Mouse (Mus musculus) limb, embryonic 14.5 days (tissue): ENCODE results near the gene Tomm6. TPM values are rescaled to one million over a fixed set of nuclear protein-coding genes. Genes with fewer than 3 reads are reported as not detected.

Experiments used
- ATAC-seq: fragments of 200-750 bp; cut with Nextera tagmentation; 2 replicates; pipeline ENCODE4 v1.8.0; 2017; ENCODE audit warnings: low read depth, moderate number of reproducible peaks, moderate TSS enrichment; ENCODE audit not compliant: low FRiP score
- DNase-seq: peaks from one replicate; pipeline ENCODE4 v3.0.0-alpha.2; 2015; ENCODE audit warnings: low spot score
- H3K27ac ChIP-seq: fragments of 300-500 bp; sonication (generic); replicated peaks from 2 replicates; pipeline ENCODE4 v1.5.1; 2014; ENCODE audit warnings: low read depth, mild to moderate bottlenecking, low read length, moderate library complexity, mixed read lengths
- H3K27me3 ChIP-seq: fragments of 300-500 bp; sonication (generic); 2 replicates; pipeline ENCODE4 v1.6.1; 2014; ENCODE audit warnings: low read length, mixed read lengths; ENCODE audit not compliant: control insufficient read depth, insufficient read depth
- H3K36me3 ChIP-seq: fragments of 300-500 bp; sonication (generic); 2 replicates; pipeline ENCODE4 v1.6.1; 2014; ENCODE audit warnings: mild to moderate bottlenecking, low read length, moderate library complexity, mixed read lengths; ENCODE audit not compliant: control insufficient read depth, insufficient read depth
- H3K4me1 ChIP-seq: fragments of 300-500 bp; sonication (generic); 2 replicates; pipeline ENCODE4 v1.6.1; 2014; ENCODE audit warnings: antibody characterized with exemption, low read length, mixed read lengths; ENCODE audit not compliant: control insufficient read depth, insufficient read depth
- H3K4me2 ChIP-seq: fragments of 300-500 bp; sonication (generic); replicated peaks from 2 replicates; pipeline ENCODE4 v1.6.1; 2014; ENCODE audit warnings: low read depth, mild to moderate bottlenecking, low read length, moderate library complexity; ENCODE audit not compliant: severe bottlenecking
- H3K4me3 ChIP-seq: fragments of 300-500 bp; sonication (generic); replicated peaks from 2 replicates; pipeline ENCODE4 v1.5.1; 2014; ENCODE audit warnings: low read length
- H3K9ac ChIP-seq: fragments of 300-500 bp; sonication (generic); 2 replicates; pipeline ENCODE4 v1.6.1; 2014; ENCODE audit warnings: mild to moderate bottlenecking, low read depth, low read length, moderate library complexity; ENCODE audit not compliant: severe bottlenecking
- H3K9me3 ChIP-seq: fragments of 300-500 bp; sonication (generic); 2 replicates; pipeline ENCODE4 v1.6.1; 2016; ENCODE audit warnings: low read length; ENCODE audit not compliant: control insufficient read depth
- POLR2A ChIP-seq: fragments of 200-500 bp; IDR thresholded peaks from 2 replicates; pipeline ENCODE4 v1.8.0; 2012; ENCODE audit warnings: inconsistent platforms, mild to moderate bottlenecking, moderate library complexity, borderline replicate concordance; ENCODE audit not compliant: insufficient read depth, insufficient read length; ENCODE audit errors: extremely low read depth
- WGBS: fragments of 180-500 bp; shearing (Covaris S2); extraction: QIAGEN DNeasy Blood & Tissue Kit; methylation state at CpG from one replicate; pipeline ENCODE4 v1.1.7; 2014; 5-methylcytosine and 5-hydroxymethylcytosine counted together
- polyA plus RNA-seq, 2 experiments: library from polyadenylated mRNA; depleted of rRNA in 1 of 2; stranded (reverse) in 1 of 2; unstranded in 1 of 2; fragments of >200 nt; fragmentation: Nextera tagmentation in 1 of 2; extraction: Ambion mirVana in 1 of 2; gene quantifications; 2 replicates each; pipeline versions ENCODE4 v1.2.1 to v1.2.3; 2012 to 2014

Gene Tomm6
- polyA plus RNA-seq, 2 experiments: 130 to 415 TPM

DNA sequence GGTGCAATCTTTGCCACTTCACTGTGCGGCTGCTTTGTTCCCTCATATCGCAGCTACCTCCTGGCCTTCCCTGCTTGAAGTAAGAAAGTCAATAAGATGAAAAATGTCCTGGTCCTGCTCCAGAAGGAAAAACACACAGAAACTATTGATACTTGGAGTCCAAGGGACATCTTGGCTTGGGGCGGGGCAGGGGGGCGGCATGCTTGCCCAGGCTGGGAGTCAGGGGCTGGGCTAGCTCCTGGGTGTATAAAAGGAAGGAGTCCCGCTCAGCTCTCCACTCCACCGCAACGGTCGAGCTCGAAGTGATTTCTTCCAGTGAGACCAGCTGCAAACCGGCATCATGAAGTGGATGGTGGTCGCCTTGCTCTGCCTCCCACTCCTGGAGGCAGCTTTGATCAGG is 38.4 kb upstream of the Tomm6 start, which contains the start of gene Pgc:
Gene Pgc (plus strand): TSS at position 277 of the 400 bp plus-strand sequence.
- Histone ChIP-seq H3K27ac (no peak within 1 kb of the TSS), H3K27me3 (no peaks in the 10 kb centered on the region), H3K36me3 (no peaks in the 10 kb centered on the region), H3K4me1 (no peaks in the 10 kb centered on the region), H3K9ac (no peak within 1 kb of the TSS), H3K4me2 (no peak within 1 kb of the TSS), H3K4me3 (no peak within 1 kb of the TSS), H3K9me3 (no peaks in the 10 kb centered on the region)
- ATAC-seq (no peak), DNase-seq (no peak)
- WGBS: 78% methylated on average over 11 of the region's 11 CpGs
- no peak for TF ChIP-seq POLR2A

DNA sequence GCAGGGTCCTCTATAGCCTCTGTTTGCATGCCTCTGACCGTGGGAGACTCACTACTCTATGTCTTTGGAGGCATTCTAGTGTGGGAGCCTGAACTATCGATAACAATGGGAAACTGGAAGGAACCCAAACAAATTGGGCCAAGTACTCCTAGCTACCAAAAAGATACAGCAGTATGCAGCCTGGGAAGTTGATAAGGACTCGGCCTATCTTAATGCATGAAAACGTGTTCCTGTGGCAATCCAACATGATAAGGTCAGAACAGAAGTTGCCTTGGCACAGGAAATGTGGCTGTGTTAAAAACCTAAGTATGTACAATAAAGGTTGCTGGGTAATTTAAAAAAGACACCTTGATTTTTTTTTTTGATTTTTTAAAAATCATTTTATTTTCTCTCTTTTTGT is 33.0 kb upstream of the Tomm6 start:
- Histone ChIP-seq H3K9me3 (no peaks in the 10 kb centered on the region), H3K4me1 (no peaks in the 10 kb centered on the region), H3K4me3 (no peak overlapping the region), H3K4me2 (no peak overlapping the region), H3K36me3 (no peaks in the 10 kb centered on the region), H3K9ac (no peak overlapping the region), H3K27ac (no peak overlapping the region), H3K27me3 (no peaks in the 10 kb centered on the region)
- ATAC-seq (no peak), DNase-seq (no peak)
- WGBS: 87% methylated on average over 4 of the region's 4 CpGs
- no peak for TF ChIP-seq POLR2A

DNA sequence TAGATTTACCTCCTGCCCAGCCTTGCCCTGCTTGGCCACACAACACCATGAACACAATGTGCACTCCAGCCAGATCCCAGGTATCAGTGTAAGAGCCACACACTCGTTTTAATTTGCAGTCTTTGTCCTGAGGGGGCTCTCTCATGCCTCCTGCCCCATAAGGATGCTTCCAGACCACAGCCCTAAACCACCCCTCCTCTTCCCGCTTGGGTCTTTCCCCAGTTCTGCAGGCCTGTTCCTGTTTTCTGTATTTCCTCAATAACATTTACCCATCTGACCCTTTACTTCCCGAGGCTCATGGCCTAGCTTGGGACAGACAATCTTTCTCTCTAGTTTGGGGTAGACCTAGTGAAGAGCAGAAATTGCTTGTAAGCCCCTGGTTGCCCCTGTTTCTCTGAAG is 26.9 kb upstream of the Tomm6 start:
- Histone ChIP-seq H3K27me3 (no peaks in the 10 kb centered on the region), H3K4me2 (no peak overlapping the region), H3K4me3 (no peak overlapping the region), H3K9ac (no peak overlapping the region), H3K36me3 (no peaks in the 10 kb centered on the region), H3K4me1 (no peaks in the 10 kb centered on the region), H3K9me3 (no peaks in the 10 kb centered on the region), H3K27ac (no peak overlapping the region)
- WGBS: 56% methylated on average over 3 of the region's 3 CpGs
- DNase-seq: no peak
- TF ChIP-seq POLR2A: no peak
- ATAC-seq: no peak

DNA sequence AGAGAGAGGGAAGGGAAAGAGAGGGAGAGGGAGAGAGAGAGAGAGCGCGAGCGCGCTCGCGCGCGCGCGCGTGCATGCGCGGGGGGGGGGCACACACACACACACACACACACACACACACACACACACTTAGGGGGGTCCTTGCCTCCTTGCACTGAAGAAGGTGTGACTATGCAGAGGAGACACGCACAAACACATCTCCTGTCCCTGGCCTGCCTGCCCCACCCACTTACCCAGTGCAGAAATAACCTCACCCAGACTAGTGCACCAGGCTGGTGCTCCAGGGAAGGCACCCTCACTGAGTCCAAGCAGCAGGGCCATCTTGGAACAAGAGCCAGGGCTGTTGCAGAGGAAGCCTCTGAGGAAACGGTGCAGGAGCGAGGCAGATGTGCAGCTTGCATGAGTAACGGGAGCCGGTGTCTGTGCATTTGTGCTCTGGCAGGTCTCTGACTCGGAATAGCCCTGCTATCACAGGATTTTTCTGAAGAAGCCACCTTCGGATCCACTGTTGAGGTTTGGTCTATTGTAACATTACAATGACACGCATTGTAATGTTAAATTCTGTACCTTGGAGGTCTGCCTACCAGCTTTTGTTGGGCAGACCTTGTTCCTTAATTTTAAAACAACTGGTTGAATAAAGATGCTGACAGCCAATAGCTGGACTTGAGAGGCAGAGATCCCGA is 24.8 kb upstream of the Tomm6 start:
- Histone ChIP-seq H3K4me3 (no peak overlapping the region), H3K9me3 (no peaks in the 10 kb centered on the region), H3K36me3 (no peaks in the 10 kb centered on the region), H3K4me1 (no peaks in the 10 kb centered on the region), H3K27ac (no peak overlapping the region), H3K4me2 (no peak overlapping the region), H3K27me3 (no peaks in the 10 kb centered on the region), H3K9ac (no peak overlapping the region)
- WGBS: 67% methylated on average over 21 of the region's 22 CpGs
- DNase-seq (no peak), ATAC-seq (no peak)
- TF ChIP-seq POLR2A: no peak

DNA sequence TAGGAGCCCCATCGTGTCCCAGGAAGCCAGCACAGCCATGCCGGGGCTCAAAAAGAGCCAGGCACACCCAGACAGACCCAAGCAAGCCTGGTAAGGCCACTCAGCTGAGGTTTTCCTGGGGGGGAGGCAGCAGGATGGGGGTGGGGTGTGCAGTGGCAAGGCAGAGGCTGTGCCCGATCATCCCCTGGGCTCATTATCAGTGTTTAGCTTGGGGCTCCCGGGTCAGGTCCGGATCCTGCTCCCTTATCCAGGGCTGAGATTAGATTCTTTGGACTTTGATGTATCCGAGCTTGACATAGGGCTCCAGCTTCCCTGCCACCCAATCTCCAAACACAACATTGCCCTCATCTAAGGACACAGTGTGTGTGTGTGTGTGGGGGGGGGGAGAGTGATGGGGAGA is 23.7 kb upstream of the Tomm6 start:
- WGBS: 61% methylated on average over 6 of the region's 6 CpGs
- no peak overlapping the region for H3K9ac ChIP-seq
- no peak overlapping the region for H3K4me2 ChIP-seq
- DNase-seq (no peak), ATAC-seq (no peak)
- no peaks in the 10 kb centered on the region for H3K36me3 ChIP-seq
- no peak overlapping the region for H3K4me3 ChIP-seq
- H3K9me3 ChIP-seq: no peaks in the 10 kb centered on the region
- no peaks in the 10 kb centered on the region for H3K27me3 ChIP-seq
- TF ChIP-seq POLR2A: no peak
- H3K27ac ChIP-seq: no peak overlapping the region
- no peaks in the 10 kb centered on the region for H3K4me1 ChIP-seq

DNA sequence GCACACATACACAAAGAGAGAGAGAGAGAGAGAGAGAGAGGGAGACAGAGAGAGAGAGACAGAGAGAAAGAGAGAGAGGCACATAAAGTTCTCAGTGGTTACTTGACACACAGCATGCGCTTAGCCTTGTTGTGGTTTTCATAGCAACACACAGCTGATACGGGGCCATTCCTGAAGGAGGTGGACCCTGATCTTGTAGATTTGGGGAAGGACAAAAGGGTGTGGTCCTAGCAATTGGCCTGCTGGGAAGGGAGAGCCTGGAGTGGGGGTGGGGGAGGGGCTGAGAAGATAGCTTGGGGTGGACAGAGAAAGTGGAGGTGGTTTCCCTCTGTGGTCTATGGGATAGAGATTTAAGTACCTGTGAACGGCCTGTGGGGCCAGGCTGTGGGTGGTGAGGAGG is 21.9 kb upstream of the Tomm6 start:
- no peaks in the 10 kb centered on the region for H3K4me1 ChIP-seq
- no peak for TF ChIP-seq POLR2A
- H3K9me3 ChIP-seq: no peaks in the 10 kb centered on the region
- H3K4me3 ChIP-seq: no peak overlapping the region
- ATAC-seq: no peak
- H3K27me3 ChIP-seq: no peaks in the 10 kb centered on the region
- H3K36me3 ChIP-seq: no peaks in the 10 kb centered on the region; the same call in 1 of the 2 replicates
- H3K4me2 ChIP-seq: no peak overlapping the region
- no peak overlapping the region for H3K27ac ChIP-seq
- no peak for DNase-seq
- WGBS: 67% methylated on average over 3 of the region's 3 CpGs
- H3K9ac ChIP-seq: no peak overlapping the region
